Mouse (Mus musculus): ENCODE results near the gene Cebpg. TPM values are rescaled to one million over a fixed set of nuclear protein-coding genes. Genes with fewer than 3 reads are reported as not detected.

Gene Cebpg
- polyA plus RNA-seq, 1 experiment from 2014 or later, result 63.6 TPM

DNA sequence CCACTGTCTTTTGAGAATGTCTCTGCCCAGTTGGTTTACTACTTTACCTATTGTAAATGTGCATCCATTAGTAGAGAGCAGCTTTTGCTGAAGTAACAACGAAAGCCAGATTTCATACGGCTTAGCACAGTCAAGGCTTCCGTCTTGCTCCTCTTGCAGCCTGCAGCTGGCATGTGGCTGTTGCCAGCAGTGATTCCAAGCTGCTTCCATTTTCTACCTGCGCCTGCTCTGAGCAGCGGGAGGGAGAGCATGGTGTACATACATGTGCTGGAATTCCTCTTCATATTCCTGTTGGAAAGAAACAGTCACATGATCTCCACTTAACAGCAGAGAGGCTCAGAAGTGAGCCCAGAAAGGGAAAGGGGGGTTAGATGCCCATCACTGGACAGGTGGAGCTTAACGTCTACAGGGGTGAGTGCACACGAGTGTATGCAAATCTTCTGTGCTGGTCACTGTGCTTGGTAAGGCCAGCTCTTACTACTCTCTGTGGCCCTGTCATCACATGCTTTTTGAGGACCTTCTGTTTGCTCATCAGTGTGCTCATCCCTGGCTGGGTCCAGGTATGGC lies 53.1 kb downstream of the Cebpg start:
- Histone ChIP-seq H3K9ac (no peak overlapping the region), H3K9me3 (no peaks in the 10 kb centered on the region), H3K27me3 (no peaks in the 10 kb centered on the region), H3K4me3 (replicated peaks) (no peak overlapping the region), H3K36me3 (replicated peaks) (no peaks in the 10 kb centered on the region), H3K4me1 (peaks cover 21% of the 10 kb centered on the region), H3K27ac (no peak overlapping the region), H3K4me2 (no peak overlapping the region)
- no peak for ATAC-seq (ENCODE audit: low FRiP score)
- 67% methylated on average over 7 of the region's 7 CpGs for WGBS

DNA sequence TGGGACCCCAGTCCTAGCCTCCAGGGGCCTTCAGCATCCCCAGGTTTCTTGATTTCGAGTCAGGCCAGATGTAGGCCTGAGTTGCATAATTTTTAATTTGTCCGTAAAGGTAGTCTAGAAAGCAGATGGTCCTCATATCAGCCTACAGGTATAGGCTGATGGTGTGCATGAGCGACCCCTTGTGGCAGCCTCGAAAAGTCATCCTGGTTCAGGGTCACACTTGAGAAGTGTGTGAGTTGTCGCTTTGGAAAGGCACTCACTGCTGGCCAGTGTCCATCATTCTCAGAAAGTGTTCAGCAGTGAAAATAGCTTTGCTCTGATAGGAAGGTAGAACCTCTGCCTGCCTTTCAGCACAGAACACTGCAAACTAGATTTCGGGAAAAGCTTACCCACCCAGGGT lies 55.5 kb downstream of the Cebpg start:
- WGBS, result 40% methylated on average over 6 of the region's 6 CpGs
- Histone ChIP-seq H3K27me3 (no peaks in the 10 kb centered on the region), H3K9ac (no peak overlapping the region), H3K9me3 (no peaks in the 10 kb centered on the region), H3K4me2 (no peak overlapping the region), H3K4me1 (peaks cover 21% of the 10 kb centered on the region), H3K27ac (no peak overlapping the region), H3K4me3 (replicated peaks) (no peak overlapping the region), H3K36me3 (replicated peaks) (no peaks in the 10 kb centered on the region)
- no peak for ATAC-seq (ENCODE audit: low FRiP score)

Small RNA genes lying within 50 kb of the gene (microRNA-seq; reads per million reads assigned to microRNA genes)
- gene Gm25033, result not detected

Other genes with a start within 250 kb of the Cebpg start
- gene Chst8, start 243.9 kb downstream of the Cebpg start, polyA plus RNA-seq (2016; fragmentation: Nextera tagmentation; extraction: Ambion mirVana), result 13.5 and 15.9 TPM in 2 replicates
- 54.9 and 58.6 TPM in 2 replicates for gene Pepd, start 144.2 kb downstream of the Cebpg start, polyA plus RNA-seq (2016; fragmentation: Nextera tagmentation; extraction: Ambion mirVana)
- 0.58 and 1.1 TPM in 2 replicates for gene Cebpa, start 62.7 kb upstream of the Cebpg start, polyA plus RNA-seq (2016; fragmentation: Nextera tagmentation; extraction: Ambion mirVana)
- gene Slc7a10, start 129.8 kb upstream of the Cebpg start, polyA plus RNA-seq (2016; fragmentation: Nextera tagmentation; extraction: Ambion mirVana), result 1.5 and 1.6 TPM in 2 replicates
- 15.3 and 16.0 TPM in 2 replicates for gene Lrp3, start 158.9 kb upstream of the Cebpg start, polyA plus RNA-seq (2016; fragmentation: Nextera tagmentation; extraction: Ambion mirVana)

All from forebrain, embryonic 12.5 days (tissue).